9 mouse cellular contexts compared by ENCODE assay signal in genomic region chr1:43110556-43110955, GRCm38 (mm10). TPM values are rescaled to one million over a fixed set of nuclear protein-coding genes. Genes with fewer than 3 reads are reported as not detected.
DNase-seq lines count a peak whose midpoint lies in the region; ATAC-seq lines count a peak whose summit lies in the region.
"Had no signal": no experiment of that assay in that cellular context is flagged by ENCODE, and none has a peak within 500 bp of the region (broad histone marks: within the 10 kb centered on the region; RNA-seq: fewer than 3 reads in every experiment).

No protein-coding gene starts in this region.

- no peak overlapping the region for H3K27ac ChIP-seq in hindbrain, embryonic 10.5 days
- no peak overlapping the region for H3K27ac ChIP-seq in hindbrain, embryonic 12.5 days
- H3K27ac ChIP-seq: macrophage had no signal

- ATAC-seq in hindbrain, embryonic 12.5 days (ENCODE audit: low FRiP score), result no peak

- no peaks in the 10 kb centered on the region for H3K4me1 ChIP-seq in hindbrain, embryonic 10.5 days (replicated peaks)
- H3K4me1 ChIP-seq in hindbrain, embryonic 12.5 days, result no peaks in the 10 kb centered on the region

- WGBS in hindbrain, embryonic 10.5 days, result 54% methylated on average over 4 of the region's 4 CpGs
- WGBS in hindbrain, embryonic 12.5 days, result 54% methylated on average over 4 of the region's 4 CpGs

- H3K36me3 ChIP-seq in hindbrain, embryonic 10.5 days, result peaks cover 95% of the 10 kb centered on the region
- peaks cover 60% of the 10 kb centered on the region for H3K36me3 ChIP-seq in hindbrain, embryonic 12.5 days

- H3K4me3 ChIP-seq in hindbrain, embryonic 10.5 days, result no peak overlapping the region
- no peak overlapping the region for H3K4me3 ChIP-seq in hindbrain, embryonic 12.5 days

- no peak overlapping the region for H3K9ac ChIP-seq in hindbrain, embryonic 12.5 days

- peak; percentile 45 for DNase-seq in hindbrain, embryonic 10.5 days (ENCODE audit: low spot score)
- DNase-seq in A20 (ENCODE audit: low read depth, low spot score) (peak; percentile 66), MN1 (ENCODE audit: low spot score) (peak; percentile 64)
- DNase-seq in cerebellum, postnatal 10 days, result peak; percentile 67 to 72
- DNase-seq in kidney, postnatal 14 days, result peak; percentile 56
- peak; percentile 61 to 73 for DNase-seq in natural killer cell, adult 2 months (ENCODE audit: low spot score in 2 of 2)
- no peak for DNase-seq in urinary bladder, adult 2 months (ENCODE audit: low spot score)

- no peaks in the 10 kb centered on the region for H3K27me3 ChIP-seq in hindbrain, embryonic 10.5 days (ENCODE audit: insufficient read depth, poor library complexity, severe bottlenecking)
- H3K27me3 ChIP-seq in hindbrain, embryonic 12.5 days, result no peaks in the 10 kb centered on the region

- no peaks in the 10 kb centered on the region for H3K9me3 ChIP-seq in hindbrain, embryonic 10.5 days
- H3K9me3 ChIP-seq in hindbrain, embryonic 12.5 days (replicated peaks), result no peaks in the 10 kb centered on the region

- H3K4me2 ChIP-seq in hindbrain, embryonic 12.5 days (replicated peaks), result no peak overlapping the region

RNA-seq across cellular contexts. Expression of gene AI597479, which starts 12.0 kb away (rescaled TPM):
- 34.9 and 42.1 TPM in 2 replicates for polyA plus RNA-seq in hindbrain, embryonic 10.5 days (2016; fragmentation: Nextera tagmentation; extraction: Ambion mirVana)
- 46.3 and 46.7 TPM in 2 replicates for polyA plus RNA-seq in hindbrain, embryonic 12.5 days (2016; fragmentation: Nextera tagmentation; extraction: Ambion mirVana)
- 21.7 and 24.2 TPM in 2 replicates for polyA plus RNA-seq in urinary bladder, adult 2 months (2012; rRNA removed)

RNA-seq across cellular contexts. Expression of gene Tgfbrap1, which starts 12.1 kb away (rescaled TPM):
- polyA plus RNA-seq in hindbrain, embryonic 10.5 days (2016; fragmentation: Nextera tagmentation; extraction: Ambion mirVana), result 14.4 and 16.3 TPM in 2 replicates
- 16.9 and 17.2 TPM in 2 replicates for polyA plus RNA-seq in hindbrain, embryonic 12.5 days (2016; fragmentation: Nextera tagmentation; extraction: Ambion mirVana)
- polyA plus RNA-seq in urinary bladder, adult 2 months (2012; rRNA removed), result 22.2 and 23.2 TPM in 2 replicates
